Mouse (Mus musculus) skeletal muscle tissue, adult 2 months (tissue): ENCODE measurements around the gene Rnf31.

Experiments used
- DNase-seq: peaks from one replicate; pipeline ENCODE4 v3.0.0-alpha.2; 2012; ENCODE audit warnings: low read depth, low spot score

The Rnf31 gene

GRCm38 (mm10) chr14:55651528-55651927 lies 60.0 kb downstream of the Rnf31 start:
- no peak for DNase-seq
